Mouse (Mus musculus) testis, adult 2 months (tissue): Measurements from ENCODE around the gene Olfr718-ps1.
"Not testable (repeated sequence)": the region's sequence is repeated elsewhere in the genome, so short reads cannot be mapped to it uniquely, and the experiment has no call there.

Experiments used
- CTCF ChIP-seq: fragments of 200-500 bp; IDR thresholded peaks from 2 replicates; pipeline ENCODE4 v1.5.1; 2012; ENCODE audit warnings: low read depth, mild to moderate bottlenecking, inconsistent platforms, low read length, moderate library complexity; ENCODE audit not compliant: control insufficient read depth, insufficient read depth, insufficient replicate concordance
- POLR2A ChIP-seq: fragments of 200-500 bp; IDR thresholded peaks from 2 replicates; pipeline ENCODE4 v1.6.1; 2012; ENCODE audit warnings: low read depth, mild to moderate bottlenecking, inconsistent platforms, low read length, moderate library complexity; ENCODE audit not compliant: control insufficient read depth

DNA sequence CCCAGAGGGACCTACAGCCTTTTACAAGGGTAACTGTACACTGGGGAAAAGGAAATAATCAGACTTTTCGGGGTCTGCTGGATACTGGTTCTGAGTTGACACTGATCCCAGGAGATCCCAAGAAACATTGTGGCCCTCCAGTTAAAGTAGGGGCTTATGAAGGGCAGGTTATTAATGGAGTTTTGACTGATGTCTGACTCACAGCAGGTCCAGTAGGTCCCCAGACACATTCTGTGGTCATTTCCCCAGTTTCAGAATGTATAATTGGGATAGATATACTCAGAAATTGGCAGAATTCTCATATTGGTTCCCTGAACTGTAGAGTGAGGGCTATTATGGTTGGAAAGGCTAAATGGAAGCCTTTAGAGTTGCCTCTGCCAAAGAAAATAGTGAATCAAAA, 40.6 kb upstream of the Olfr718-ps1 start:
- not testable (repeated sequence) for TF ChIP-seq CTCF, POLR2A
